Mouse (Mus musculus) stomach, embryonic 14.5 days (tissue): ENCODE data around the gene Smarca5. TPM values are rescaled to one million over a fixed set of nuclear protein-coding genes. Genes with fewer than 3 reads are reported as not detected.

ENCODE experiments used
- polyA plus RNA-seq: library from polyadenylated mRNA; unstranded; fragments of >200 nt; fragmentation: Nextera tagmentation; extraction: Ambion mirVana; gene quantifications from 2 replicates; pipeline ENCODE4 v1.2.1, GENCODE M21; 2014

The Smarca5 gene
- polyA plus RNA-seq, 1 experiment from 2014 or later = 70.7 TPM

Other genes with a start within 250 kb of the Smarca5 start
- gene Gypa, start 245.7 kb downstream of the Smarca5 start, polyA plus RNA-seq = 2.5 and 4.0 TPM in 2 replicates
- 0.27 and 0.39 TPM in 2 replicates for gene Frem3, start 128.4 kb downstream of the Smarca5 start, polyA plus RNA-seq
- 25.6 and 27.7 TPM in 2 replicates for gene Gab1, start 141.0 kb upstream of the Smarca5 start, polyA plus RNA-seq